ENCODE assay signal across 11 mouse cellular contexts in the genomic region with DNA sequence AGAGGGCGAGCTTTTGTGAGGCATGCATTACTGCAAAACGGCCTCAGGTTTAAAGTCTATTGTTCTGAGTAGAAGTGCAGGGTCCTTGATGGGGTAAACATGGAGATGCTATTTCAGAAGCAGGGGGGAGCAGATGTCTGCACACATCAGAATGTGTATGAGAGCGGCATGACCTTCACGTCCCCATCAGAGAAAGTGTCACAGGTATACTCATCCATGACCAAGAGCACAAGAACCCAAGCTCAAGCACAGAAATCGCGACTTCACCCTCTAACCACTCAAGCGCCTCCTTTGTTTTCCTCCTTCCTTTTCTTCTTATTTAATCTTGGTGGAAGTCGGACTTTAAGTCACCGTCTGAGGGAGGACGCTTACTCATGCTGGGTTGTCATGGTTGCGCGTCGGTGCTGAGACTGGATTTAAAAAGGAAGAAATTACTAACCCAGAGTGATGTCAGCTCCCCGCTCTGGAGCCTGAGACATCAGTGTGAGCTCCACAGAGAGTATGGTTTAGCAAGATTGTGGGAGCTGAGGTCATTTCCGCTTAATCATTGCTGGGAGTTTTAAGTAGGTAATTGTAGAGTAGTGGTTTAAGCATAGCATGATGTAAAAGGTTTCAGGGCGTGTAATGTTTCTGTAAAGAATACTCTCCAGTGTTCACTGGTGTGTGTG.
DNase-seq lines count a peak whose midpoint lies in the region; ATAC-seq lines count a peak whose summit lies in the region.
"Had no signal": no experiment of that assay in that cellular context is flagged by ENCODE, and none has a peak within 500 bp of the region (broad histone marks: within the 10 kb centered on the region; RNA-seq: fewer than 3 reads in every experiment).

No protein-coding gene starts in this region.

- ATAC-seq in forebrain, embryonic 14.5 days = 0 out of 2 replicates have a peak, but pooled peaks have one; percentile 23
- no peak for ATAC-seq in forebrain, embryonic 15.5 days (replicated peaks)
- ATAC-seq in midbrain, embryonic 11.5 days (ENCODE audit: low FRiP score) = no peak
- peak; percentile 33; the same call in 1 of the 2 replicates for ATAC-seq in midbrain, embryonic 15.5 days (replicated peaks)
- ATAC-seq in intestine, embryonic 16.5 days = no peak

- no peaks in the 10 kb centered on the region for H3K36me3 ChIP-seq in forebrain, embryonic 14.5 days (ENCODE audit: control insufficient read depth, insufficient read depth, low read length)
- H3K36me3 ChIP-seq in forebrain, embryonic 15.5 days = no peaks in the 10 kb centered on the region
- no peaks in the 10 kb centered on the region for H3K36me3 ChIP-seq in midbrain, embryonic 11.5 days (ENCODE audit: control insufficient read depth, insufficient read depth, low read length)
- no peaks in the 10 kb centered on the region for H3K36me3 ChIP-seq in midbrain, embryonic 10.5 days
- H3K36me3 ChIP-seq in midbrain, embryonic 15.5 days (replicated peaks) = 0 out of 2 replicates have a peak, but pooled peaks cover 2% of the 10 kb centered on the region
- no peaks in the 10 kb centered on the region for H3K36me3 ChIP-seq in intestine, embryonic 16.5 days (ENCODE audit: control insufficient read depth, insufficient read depth, low read length)
- H3K36me3 ChIP-seq: lung, embryonic 15.5 days had no signal

- no peak overlapping the region for H3K9ac ChIP-seq in forebrain, embryonic 14.5 days (ENCODE audit: low read length)
- no peak overlapping the region for H3K9ac ChIP-seq in forebrain, embryonic 15.5 days (replicated peaks)
- H3K9ac ChIP-seq in midbrain, embryonic 11.5 days (ENCODE audit: low read length) = no peak overlapping the region
- H3K9ac ChIP-seq in midbrain, embryonic 15.5 days = no peak overlapping the region
- H3K9ac ChIP-seq in intestine, embryonic 16.5 days (ENCODE audit: low read depth, low read length) = no peak overlapping the region
- H3K9ac ChIP-seq: lung, embryonic 15.5 days had no signal

- H3K4me3 ChIP-seq in forebrain, embryonic 14.5 days (ENCODE audit: low read depth, low read length) = no peak overlapping the region
- no peak overlapping the region for H3K4me3 ChIP-seq in forebrain, embryonic 15.5 days
- H3K4me3 ChIP-seq in midbrain, embryonic 11.5 days (ENCODE audit: low read depth, low read length) = no peak overlapping the region
- no peak overlapping the region for H3K4me3 ChIP-seq in midbrain, embryonic 10.5 days
- H3K4me3 ChIP-seq in midbrain, embryonic 15.5 days = no peak overlapping the region
- H3K4me3 ChIP-seq in intestine, embryonic 16.5 days (ENCODE audit: low read length) = no peak overlapping the region
- H3K4me3 ChIP-seq: erythroblast, embryonic 14.5 days; lung, embryonic 15.5 days had no signal

- 52% methylated on average over 16 of the region's 16 CpGs for WGBS in forebrain, embryonic 14.5 days
- 43% methylated on average over 16 of the region's 16 CpGs for WGBS in forebrain, embryonic 15.5 days
- 45% methylated on average over 16 of the region's 16 CpGs for WGBS in midbrain, embryonic 11.5 days
- 48% methylated on average over 16 of the region's 16 CpGs for WGBS in midbrain, embryonic 10.5 days
- WGBS in midbrain, embryonic 15.5 days = 44% methylated on average over 16 of the region's 16 CpGs
- WGBS in intestine, embryonic 16.5 days = 72% methylated on average over 16 of the region's 16 CpGs

- no peaks in the 10 kb centered on the region for H3K27me3 ChIP-seq in forebrain, embryonic 14.5 days (replicated peaks; ENCODE audit: control insufficient read depth, insufficient read depth, low read length)
- no peaks in the 10 kb centered on the region for H3K27me3 ChIP-seq in forebrain, embryonic 15.5 days
- H3K27me3 ChIP-seq in midbrain, embryonic 11.5 days (ENCODE audit: control insufficient read depth, insufficient read depth, low read length) = no peaks in the 10 kb centered on the region
- no peaks in the 10 kb centered on the region for H3K27me3 ChIP-seq in midbrain, embryonic 10.5 days (ENCODE audit: low read depth, poor library complexity, severe bottlenecking)
- no peaks in the 10 kb centered on the region for H3K27me3 ChIP-seq in midbrain, embryonic 15.5 days (replicated peaks)
- no peaks in the 10 kb centered on the region for H3K27me3 ChIP-seq in intestine, embryonic 16.5 days (replicated peaks; ENCODE audit: control insufficient read depth, insufficient read depth, low read length)
- H3K27me3 ChIP-seq: lung, embryonic 15.5 days had no signal

- H3K4me2 ChIP-seq in forebrain, embryonic 14.5 days (ENCODE audit: low read length) = no peak overlapping the region
- no peak overlapping the region for H3K4me2 ChIP-seq in forebrain, embryonic 15.5 days (replicated peaks)
- no peak overlapping the region for H3K4me2 ChIP-seq in midbrain, embryonic 11.5 days
- H3K4me2 ChIP-seq in midbrain, embryonic 15.5 days = no peak overlapping the region
- H3K4me2 ChIP-seq in intestine, embryonic 16.5 days (ENCODE audit: low read depth, low read length) = no peak overlapping the region
- H3K4me2 ChIP-seq: lung, embryonic 15.5 days had no signal

- peak; percentile 16 for DNase-seq in forebrain, embryonic 14.5 days (ENCODE audit: low spot score)
- peak; percentile 78 for DNase-seq in midbrain, embryonic 11.5 days (ENCODE audit: low spot score, missing footprints)
- DNase-seq in midbrain, embryonic 10.5 days (ENCODE audit: low spot score) = no peak
- DNase-seq in ovary, postnatal 36 days (ENCODE audit: low spot score) = no peak
- DNase-seq in thymus, adult 18-20 months = no peak
- DNase-seq: spleen, adult 18-20 months had no signal

- no peak overlapping the region for H3K27ac ChIP-seq in forebrain, embryonic 14.5 days (ENCODE audit: low read depth, low read length)
- H3K27ac ChIP-seq in forebrain, embryonic 15.5 days (replicated peaks) = no peak overlapping the region
- H3K27ac ChIP-seq in midbrain, embryonic 11.5 days (ENCODE audit: low read depth, low read length) = no peak overlapping the region
- no peak overlapping the region for H3K27ac ChIP-seq in midbrain, embryonic 10.5 days (replicated peaks)
- H3K27ac ChIP-seq in midbrain, embryonic 15.5 days = no peak overlapping the region
- no peak overlapping the region for H3K27ac ChIP-seq in intestine, embryonic 16.5 days (ENCODE audit: low read length)
- H3K27ac ChIP-seq: lung, embryonic 15.5 days had no signal

- no peaks in the 10 kb centered on the region for H3K9me3 ChIP-seq in forebrain, embryonic 14.5 days (replicated peaks; ENCODE audit: control insufficient read depth, low read length)
- no peaks in the 10 kb centered on the region for H3K9me3 ChIP-seq in forebrain, embryonic 15.5 days
- no peaks in the 10 kb centered on the region for H3K9me3 ChIP-seq in midbrain, embryonic 11.5 days (ENCODE audit: control insufficient read depth, low read length)
- no peaks in the 10 kb centered on the region for H3K9me3 ChIP-seq in midbrain, embryonic 10.5 days (replicated peaks)
- no peaks in the 10 kb centered on the region for H3K9me3 ChIP-seq in midbrain, embryonic 15.5 days
- H3K9me3 ChIP-seq in intestine, embryonic 16.5 days (ENCODE audit: control insufficient read depth, low read length) = no peaks in the 10 kb centered on the region
- H3K9me3 ChIP-seq: lung, embryonic 15.5 days had no signal

- H3K4me1 ChIP-seq in forebrain, embryonic 14.5 days (ENCODE audit: control insufficient read depth, insufficient read depth, low read length) = no peaks in the 10 kb centered on the region
- H3K4me1 ChIP-seq in forebrain, embryonic 15.5 days = 0 out of 2 replicates have a peak, but pooled peaks cover 3% of the 10 kb centered on the region
- peaks cover 3% of the 10 kb centered on the region for H3K4me1 ChIP-seq in midbrain, embryonic 11.5 days (ENCODE audit: control insufficient read depth, insufficient read depth, low read length)
- H3K4me1 ChIP-seq in midbrain, embryonic 10.5 days = peaks cover 13% of the 10 kb centered on the region
- no peaks in the 10 kb centered on the region for H3K4me1 ChIP-seq in midbrain, embryonic 15.5 days
- H3K4me1 ChIP-seq in intestine, embryonic 16.5 days (ENCODE audit: control insufficient read depth, insufficient read depth, low read length) = no peaks in the 10 kb centered on the region
- H3K4me1 ChIP-seq: lung, embryonic 15.5 days had no signal

Comparison
In these comparisons a context has a peak if more than half of its experiments do, and no peak if none do; other contexts are left out.
1. ATAC-seq: peak in forebrain, embryonic 14.5 days (single experiment) and midbrain, embryonic 15.5 days (single experiment); none in forebrain, embryonic 15.5 days (single experiment), midbrain, embryonic 11.5 days (single experiment) and intestine, embryonic 16.5 days (single experiment).
2. DNase-seq: peak in forebrain, embryonic 14.5 days (single experiment) and midbrain, embryonic 11.5 days (single experiment); none in midbrain, embryonic 10.5 days (single experiment), ovary, postnatal 36 days (single experiment) and thymus, adult 18-20 months (0 of 2).